Mouse (Mus musculus) stomach, embryonic 16.5 days (tissue): ENCODE measurements around the gene Prtg. TPM values are rescaled to one million over a fixed set of nuclear protein-coding genes. Genes with fewer than 3 reads are reported as not detected.

Experiments used
- ATAC-seq: fragments of 200-750 bp; cut with Nextera tagmentation; 2 replicates; pipeline ENCODE4 v1.8.0; 2017; ENCODE audit warnings: moderate number of reproducible peaks, moderate TSS enrichment; ENCODE audit not compliant: insufficient read depth, low FRiP score
- H3K27ac ChIP-seq: fragments of 300-500 bp; sonication (generic); 2 replicates; pipeline ENCODE4 v1.5.1; 2014; ENCODE audit warnings: low read length
- H3K27me3 ChIP-seq: fragments of 300-500 bp; sonication (generic); 2 replicates; pipeline ENCODE4 v1.6.1; 2014; ENCODE audit warnings: low read length, control low read depth, mixed read lengths; ENCODE audit not compliant: control insufficient read depth, insufficient read depth
- H3K36me3 ChIP-seq: fragments of 300-500 bp; sonication (generic); 2 replicates; pipeline ENCODE4 v1.6.1; 2014; ENCODE audit warnings: low read length; ENCODE audit not compliant: control insufficient read depth, insufficient read depth
- H3K4me1 ChIP-seq: fragments of 300-500 bp; sonication (generic); 2 replicates; pipeline ENCODE4 v1.6.1; 2014; ENCODE audit warnings: low read length, control low read depth, mixed read lengths; ENCODE audit not compliant: control insufficient read depth, insufficient read depth
- H3K4me2 ChIP-seq: fragments of 300-500 bp; sonication (generic); 2 replicates; pipeline ENCODE4 v1.6.1; 2014; ENCODE audit warnings: low read depth, low read length, mixed read lengths
- H3K4me3 ChIP-seq: fragments of 300-500 bp; sonication (generic); replicated peaks from 2 replicates; pipeline ENCODE4 v1.5.1; 2014; ENCODE audit warnings: mild to moderate bottlenecking, low read length
- H3K9ac ChIP-seq: fragments of 300-500 bp; sonication (generic); 2 replicates; pipeline ENCODE4 v1.6.1; 2014; ENCODE audit warnings: low read length
- H3K9me3 ChIP-seq: fragments of 300-500 bp; sonication (generic); replicated peaks from 2 replicates; pipeline ENCODE4 v1.6.1; 2016; ENCODE audit warnings: low read length, control low read depth; ENCODE audit not compliant: control insufficient read depth
- WGBS: fragments of 180-500 bp; shearing (Covaris S2); extraction: QIAGEN DNeasy Blood & Tissue Kit; methylation state at CpG from one replicate; pipeline ENCODE4 v1.1.7; 2014; 5-methylcytosine and 5-hydroxymethylcytosine counted together
- polyA plus RNA-seq: library from polyadenylated mRNA; unstranded; fragments of >200 nt; fragmentation: Nextera tagmentation; extraction: Ambion mirVana; gene quantifications from 2 replicates; pipeline ENCODE4 v1.2.1, GENCODE M21; 2015

Prtg gene
- polyA plus RNA-seq, 1 experiment from 2014 or later, result 0.25 TPM

DNA sequence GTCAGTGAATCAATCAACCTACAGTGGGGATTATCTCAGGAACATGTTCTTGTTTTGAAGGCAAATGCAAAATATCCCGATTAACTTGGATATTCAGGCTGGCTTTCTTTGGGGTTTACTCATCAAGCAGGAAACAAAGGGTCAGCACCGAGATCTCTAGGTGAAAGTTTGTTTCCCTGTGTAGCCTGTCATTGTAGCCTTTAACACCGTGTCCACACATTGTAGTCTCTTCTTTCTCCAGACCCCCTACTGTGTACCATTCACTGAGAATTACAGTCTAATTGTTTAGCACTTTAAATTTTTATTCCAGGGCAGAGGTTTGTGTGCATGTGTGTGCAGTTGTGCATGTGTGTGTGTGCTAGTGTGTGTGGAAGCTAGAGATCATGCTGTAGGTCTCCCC lies 19.3 kb downstream of the Prtg start:
- Histone ChIP-seq H3K4me3 (no peak overlapping the region), H3K9me3 (no peaks in the 10 kb centered on the region), H3K36me3 (no peaks in the 10 kb centered on the region), H3K27me3 (no peaks in the 10 kb centered on the region), H3K4me2 (no peak overlapping the region), H3K4me1 (0 out of 2 replicates have a peak, but pooled peaks cover 9% of the 10 kb centered on the region), H3K9ac (no peak overlapping the region), H3K27ac (no peak overlapping the region)
- WGBS, result 28% methylated on average over 3 of the region's 3 CpGs
- no peak for ATAC-seq

DNA sequence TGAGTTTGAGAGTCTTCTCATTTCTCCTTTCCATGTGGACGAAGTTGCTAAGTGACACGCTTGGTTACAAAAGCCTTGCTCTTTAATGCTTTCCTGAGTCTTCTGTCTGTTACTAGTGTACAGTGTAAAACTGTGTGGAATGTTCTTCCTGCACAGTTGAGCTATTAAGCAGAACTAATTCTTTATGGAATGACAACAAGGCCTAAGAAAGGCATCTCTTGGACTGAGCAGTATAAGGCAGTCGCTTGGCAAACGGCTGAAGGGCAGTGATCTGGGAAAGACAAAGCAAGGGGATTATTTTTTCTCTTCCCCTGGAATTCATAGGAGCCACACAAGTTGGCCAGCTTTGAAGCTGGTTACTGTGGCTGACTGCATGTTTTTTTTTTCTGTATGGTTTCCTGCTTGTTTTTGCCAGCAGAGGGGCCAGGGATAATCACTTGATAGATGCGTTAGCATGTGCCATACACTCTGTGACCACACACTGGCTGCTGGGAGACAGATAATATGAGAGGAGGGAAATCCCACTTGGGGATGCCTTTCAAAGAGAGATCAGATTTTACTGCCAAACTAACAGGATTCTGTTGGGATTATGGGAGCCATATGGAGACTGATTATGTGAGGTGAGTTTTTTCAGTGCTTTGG lies 22.1 kb downstream of the Prtg start:
- Histone ChIP-seq H3K27me3 (no peaks in the 10 kb centered on the region), H3K36me3 (no peaks in the 10 kb centered on the region), H3K4me1 (0 out of 2 replicates have a peak, but pooled peaks cover 9% of the 10 kb centered on the region), H3K27ac (peak overlapping the region; percentile 34; the same call in 1 of the 2 replicates), H3K9ac (no peak overlapping the region), H3K4me2 (no peak overlapping the region), H3K4me3 (no peak overlapping the region), H3K9me3 (no peaks in the 10 kb centered on the region)
- ATAC-seq, result peak; percentile 58; the same call in 1 of the 2 replicates
- 46% methylated on average over 5 of the region's 5 CpGs for WGBS

DNA sequence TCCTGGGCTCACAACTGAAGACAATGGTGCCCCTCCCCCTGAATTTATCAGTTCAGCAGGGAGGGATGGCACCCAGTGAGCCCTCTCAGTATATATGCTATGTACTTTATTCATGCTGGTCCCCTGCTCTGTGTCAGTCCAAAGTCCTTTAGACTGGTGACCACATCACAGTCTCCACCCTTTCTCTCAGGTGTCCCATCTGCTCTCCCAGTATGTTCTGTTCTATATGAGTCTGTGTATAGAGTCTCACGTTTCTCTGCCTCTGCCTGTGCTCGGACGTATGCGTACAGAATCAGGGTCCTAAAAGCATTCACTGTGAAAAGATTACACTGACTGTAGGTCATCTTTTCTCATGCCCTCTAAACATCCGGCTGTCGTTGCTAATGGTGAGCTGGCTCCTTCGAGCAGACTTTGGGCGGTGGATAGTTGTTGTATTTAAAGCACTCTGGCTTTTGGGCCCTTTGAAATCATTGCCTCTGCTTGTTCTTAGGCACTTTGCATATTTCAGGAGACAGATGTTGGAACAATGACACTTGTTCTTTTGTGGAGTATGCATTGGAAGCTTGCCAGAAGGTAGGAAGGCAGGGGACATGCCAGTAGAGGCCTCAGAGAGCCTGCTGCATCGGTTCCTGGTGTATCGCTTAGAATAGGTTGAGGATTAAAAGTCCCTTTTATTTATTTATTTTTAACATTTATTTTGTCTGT lies 27.5 kb downstream of the Prtg start:
- Histone ChIP-seq H3K36me3 (no peaks in the 10 kb centered on the region), H3K4me1 (peaks cover 6% of the 10 kb centered on the region; the same call in 1 of the 2 replicates), H3K9ac (no peak overlapping the region), H3K27me3 (no peaks in the 10 kb centered on the region), H3K4me3 (no peak overlapping the region), H3K27ac (no peak overlapping the region), H3K4me2 (no peak overlapping the region), H3K9me3 (no peaks in the 10 kb centered on the region)
- WGBS, result 29% methylated on average over 10 of the region's 10 CpGs
- peak; percentile 25; the same call in 1 of the 2 replicates for ATAC-seq

DNA sequence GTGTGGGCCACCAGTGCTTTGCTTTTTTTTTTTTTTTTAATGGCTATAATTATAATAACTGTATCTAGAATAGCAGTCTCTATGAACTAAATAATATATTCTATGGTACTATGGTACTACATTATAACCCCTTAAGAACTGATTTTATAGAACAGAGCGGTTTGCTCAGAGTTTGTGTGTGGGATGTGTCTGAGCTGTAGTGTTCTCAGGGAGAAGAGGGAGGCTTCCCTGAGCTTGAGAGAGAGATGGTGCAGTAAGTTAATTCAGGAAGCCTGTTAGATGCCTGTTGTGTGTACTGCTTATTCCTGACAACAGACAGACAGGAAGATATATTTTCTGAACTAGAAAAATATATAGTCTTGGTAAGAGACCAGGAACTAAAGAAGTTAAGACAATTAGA lies 28.3 kb downstream of the Prtg start:
- H3K4me2 ChIP-seq, result no peak overlapping the region
- ATAC-seq, result no peak
- no peak overlapping the region for H3K9ac ChIP-seq
- 81% methylated on average over 1 of the region's 1 CpGs for WGBS
- H3K27me3 ChIP-seq, result no peaks in the 10 kb centered on the region
- no peaks in the 10 kb centered on the region for H3K9me3 ChIP-seq
- H3K4me1 ChIP-seq, result peaks cover 6% of the 10 kb centered on the region; the same call in 1 of the 2 replicates
- H3K36me3 ChIP-seq, result no peaks in the 10 kb centered on the region
- no peak overlapping the region for H3K27ac ChIP-seq
- no peak overlapping the region for H3K4me3 ChIP-seq

DNA sequence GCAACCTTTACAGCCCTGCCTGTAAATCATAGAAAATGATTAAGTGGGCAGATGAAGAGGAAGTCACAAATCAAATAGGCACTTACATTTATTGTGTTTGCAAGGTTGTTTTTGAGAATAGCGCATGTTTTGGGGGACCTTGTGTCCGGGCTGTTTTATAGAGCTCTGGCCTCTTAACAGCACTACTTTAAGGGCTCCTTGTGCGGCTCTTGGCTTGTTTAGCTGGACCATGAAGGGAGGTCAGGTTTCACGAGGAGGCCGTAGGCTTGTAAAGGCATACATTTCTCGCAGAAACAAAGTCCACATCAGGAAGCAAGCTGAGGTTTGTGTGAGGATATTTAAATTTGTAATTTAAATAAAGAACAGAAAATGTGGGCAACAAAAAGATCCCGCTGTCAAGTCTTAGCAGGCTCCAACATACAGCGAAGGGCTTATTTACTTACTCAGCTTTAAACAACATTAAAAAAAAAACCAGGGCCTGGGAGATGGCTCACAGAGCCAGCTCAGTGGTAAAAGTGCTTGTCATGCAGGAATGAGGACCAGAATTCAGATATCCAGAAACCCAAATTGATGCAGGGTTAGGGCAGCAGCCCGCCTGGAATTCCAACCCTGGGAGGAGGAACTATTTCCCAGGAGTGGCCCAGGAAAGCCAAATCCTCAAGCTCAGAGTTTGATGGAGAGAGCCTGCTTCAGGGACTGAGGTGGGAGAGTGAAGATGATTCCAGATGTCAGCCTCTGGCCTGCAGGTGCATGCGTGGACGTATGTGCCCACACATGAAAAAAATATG lies 30.2 kb downstream of the Prtg start:
- no peak overlapping the region for H3K4me2 ChIP-seq
- no peak overlapping the region for H3K9ac ChIP-seq
- ATAC-seq, result no peak
- H3K4me3 ChIP-seq, result no peak overlapping the region
- no peaks in the 10 kb centered on the region for H3K36me3 ChIP-seq
- no peaks in the 10 kb centered on the region for H3K9me3 ChIP-seq
- H3K27ac ChIP-seq, result no peak overlapping the region
- WGBS, result 48% methylated on average over 11 of the region's 11 CpGs
- H3K27me3 ChIP-seq, result no peaks in the 10 kb centered on the region
- peaks cover 6% of the 10 kb centered on the region; the same call in 1 of the 2 replicates for H3K4me1 ChIP-seq

DNA sequence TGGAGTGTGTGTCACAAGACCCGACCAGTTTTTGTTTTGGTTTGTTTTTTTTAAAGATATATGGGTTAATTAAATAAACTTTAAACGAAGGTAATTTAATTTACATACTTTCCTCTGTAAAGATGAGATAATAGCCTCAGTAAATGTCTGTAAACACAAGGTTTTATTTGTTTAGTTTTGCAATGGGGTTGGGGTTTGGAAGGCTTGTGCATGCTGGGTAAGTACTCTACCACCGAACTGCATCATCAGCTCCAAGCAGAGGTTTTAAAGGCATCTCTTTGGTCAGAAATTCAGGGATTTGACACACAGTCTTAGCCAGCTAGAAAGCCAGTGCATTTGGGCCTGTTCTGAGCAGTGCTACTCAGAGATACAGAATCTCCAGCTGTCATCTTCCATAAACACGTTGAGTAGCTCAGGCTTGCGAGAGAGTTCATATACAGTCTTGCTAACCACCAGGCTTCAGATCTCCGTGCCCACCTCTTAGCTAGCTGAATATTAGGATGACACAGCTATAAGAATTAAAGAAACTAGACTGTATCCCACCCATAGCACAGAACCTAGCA lies 31.0 kb downstream of the Prtg start:
- Histone ChIP-seq H3K36me3 (no peaks in the 10 kb centered on the region), H3K4me1 (peaks cover 6% of the 10 kb centered on the region; the same call in 1 of the 2 replicates), H3K4me2 (no peak overlapping the region), H3K9me3 (no peaks in the 10 kb centered on the region), H3K9ac (no peak overlapping the region), H3K4me3 (no peak overlapping the region), H3K27me3 (no peaks in the 10 kb centered on the region), H3K27ac (0 out of 2 replicates have a peak overlapping the region, but pooled peaks have one; percentile 17)
- 48% methylated on average over 6 of the region's 6 CpGs for WGBS
- ATAC-seq, result no peak

DNA sequence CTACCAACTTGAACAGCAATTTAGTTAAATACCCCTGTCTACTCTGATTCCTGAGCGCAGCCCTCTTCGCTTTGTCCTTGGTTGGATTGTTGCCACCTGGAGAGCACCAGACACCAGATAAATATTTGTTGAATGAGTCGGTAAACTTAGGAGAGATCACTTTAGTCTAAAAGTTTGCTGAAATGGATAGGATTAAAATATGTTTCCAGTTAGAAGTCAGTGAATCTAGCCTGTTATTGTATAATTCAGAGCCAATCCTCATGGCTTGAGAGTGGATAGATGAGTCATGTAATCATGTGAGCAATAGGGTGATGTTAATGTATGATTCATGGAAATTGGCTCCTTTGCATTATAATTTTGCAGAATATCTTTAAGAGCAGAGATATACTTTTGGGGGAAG lies 31.6 kb downstream of the Prtg start:
- H3K36me3 ChIP-seq, result no peaks in the 10 kb centered on the region
- no peak overlapping the region for H3K4me2 ChIP-seq
- 31% methylated on average over 3 of the region's 3 CpGs for WGBS
- no peak overlapping the region for H3K4me3 ChIP-seq
- ATAC-seq, result no peak
- no peaks in the 10 kb centered on the region for H3K9me3 ChIP-seq
- H3K9ac ChIP-seq, result no peak overlapping the region
- peaks cover 6% of the 10 kb centered on the region; the same call in 1 of the 2 replicates for H3K4me1 ChIP-seq
- 0 out of 2 replicates have a peak overlapping the region, but pooled peaks have one; percentile 17 for H3K27ac ChIP-seq
- no peaks in the 10 kb centered on the region for H3K27me3 ChIP-seq

DNA sequence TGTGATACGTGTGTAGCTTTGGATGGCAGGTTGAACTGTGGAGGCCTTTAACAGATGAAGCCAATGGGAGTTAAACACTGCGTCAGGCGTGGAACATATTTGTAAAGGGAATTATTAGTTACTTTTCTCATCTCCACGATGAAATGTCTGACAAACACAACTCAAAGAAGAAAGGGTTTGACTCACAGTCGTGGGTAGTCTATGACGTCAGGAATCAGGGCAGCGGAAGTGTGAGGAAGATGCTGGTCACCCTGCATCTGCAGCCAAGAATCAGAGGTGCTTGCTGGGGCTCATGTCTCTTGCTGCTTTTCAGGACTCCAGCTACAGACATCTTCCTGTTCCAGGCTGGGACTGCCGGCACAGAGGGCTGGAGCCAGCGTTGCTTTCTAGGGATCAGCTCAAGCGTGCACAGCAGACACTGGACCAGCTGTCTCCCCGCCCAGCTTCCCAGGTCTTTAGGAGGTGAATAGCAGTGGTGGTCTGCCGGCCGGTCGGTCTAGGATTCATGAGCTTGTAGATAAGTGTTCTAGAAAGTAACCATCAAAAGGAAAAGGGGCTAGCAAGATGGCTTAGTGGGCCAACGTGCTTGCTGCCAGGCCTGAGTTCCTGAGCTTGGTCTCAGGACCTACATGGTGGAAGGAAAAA lies 32.8 kb downstream of the Prtg start:
- no peaks in the 10 kb centered on the region for H3K27me3 ChIP-seq
- no peak overlapping the region for H3K9ac ChIP-seq
- H3K4me1 ChIP-seq, result peaks cover 6% of the 10 kb centered on the region; the same call in 1 of the 2 replicates
- whole genome bisulfite sequencing, result 84% methylated on average over 15 of the region's 15 CpGs
- H3K27ac ChIP-seq, result no peak overlapping the region
- no peak overlapping the region for H3K4me3 ChIP-seq
- no peaks in the 10 kb centered on the region for H3K36me3 ChIP-seq
- H3K4me2 ChIP-seq, result no peak overlapping the region
- H3K9me3 ChIP-seq, result no peaks in the 10 kb centered on the region
- ATAC-seq, result no peak
